Comparison of ENCODE assay signal across 21 mouse cellular contexts in the genomic region with DNA sequence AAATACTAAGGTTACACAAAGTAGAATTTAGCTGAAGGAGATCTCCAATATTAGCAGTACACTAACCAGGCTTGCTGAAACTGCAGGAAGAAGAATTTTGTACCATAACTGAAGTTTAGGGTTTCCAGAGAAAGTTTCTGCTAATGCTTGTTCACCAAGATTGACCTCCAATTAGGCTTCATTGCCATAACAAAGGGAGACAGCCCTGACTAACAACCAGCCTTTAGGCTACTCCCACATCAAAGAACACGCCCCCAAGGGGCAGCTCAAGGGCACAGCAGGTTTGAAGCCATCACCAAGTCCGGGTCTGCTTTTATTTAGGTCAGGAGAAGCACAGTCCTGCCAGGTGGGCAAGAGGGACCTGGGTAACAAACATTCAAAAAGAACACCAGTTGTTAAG. TPM values are rescaled to one million over a fixed set of nuclear protein-coding genes. Genes with fewer than 3 reads are reported as not detected.
"Had no signal": no experiment of that assay in that cellular context is flagged by ENCODE, and none has a peak within 500 bp of the region (broad histone marks: within the 10 kb centered on the region; RNA-seq: fewer than 3 reads in every experiment).

No protein-coding gene starts in this region.

- H3K9ac ChIP-seq: lung, embryonic 14.5 days; midbrain, embryonic 12.5 days; neural tube, embryonic 13.5 days; neural tube, embryonic 15.5 days had no signal

- H3K9me3 ChIP-seq: neural tube, embryonic 13.5 days; neural tube, embryonic 15.5 days had no signal

- H3K27ac ChIP-seq: midbrain, embryonic 10.5 days; midbrain, embryonic 12.5 days; neural tube, embryonic 13.5 days; neural tube, embryonic 15.5 days had no signal

- H3K27me3 ChIP-seq: neural tube, embryonic 13.5 days; neural tube, embryonic 15.5 days had no signal

- ATAC-seq: midbrain, embryonic 16.5 days had no signal

- H3K4me3 ChIP-seq: midbrain, embryonic 10.5 days; midbrain, embryonic 12.5 days; myocyte; neural tube, embryonic 13.5 days; neural tube, embryonic 15.5 days had no signal

- H3K4me2 ChIP-seq: lung, embryonic 14.5 days; midbrain, embryonic 12.5 days; neural tube, embryonic 13.5 days; neural tube, embryonic 15.5 days had no signal

- DNase-seq: lung, adult 18-20 months; lung, embryonic 14.5 days; lung, postnatal 10 days; lung, postnatal 4 days; midbrain, embryonic 14.5 days; retina, postnatal 1 day; right cerebral cortex, adult 18-20 months; right cerebral cortex, postnatal 25 days; right cerebral cortex, postnatal 4 days; spleen, adult 18-20 months; thymus, adult 18-20 months; thymus, postnatal 14 days; thymus, postnatal 36 days had no signal

RNA-seq across cellular contexts. Expression of a gene that starts 4.6 kb away (rescaled TPM):
- total RNA-seq: megakaryocyte-erythroid progenitor cell, adult 5-6 weeks had no signal

RNA-seq across cellular contexts. Expression of a gene that starts 17.2 kb away (rescaled TPM):
- total RNA-seq: megakaryocyte, adult 5-6 weeks; megakaryocyte-erythroid progenitor cell, adult 5-6 weeks had no signal
- polyA plus RNA-seq: myocyte had no signal
